Mouse (Mus musculus) right cerebral cortex, postnatal 14 days (tissue): ENCODE results near the gene Artn.

Experiments used
- DNase-seq: peaks from one replicate; pipeline ENCODE4 v3.0.0; 2022

The Artn gene

GRCm38 (mm10) chr4:117887920-117888319 is 41.6 kb downstream of the Artn start:
- no peak for DNase-seq

DNA sequence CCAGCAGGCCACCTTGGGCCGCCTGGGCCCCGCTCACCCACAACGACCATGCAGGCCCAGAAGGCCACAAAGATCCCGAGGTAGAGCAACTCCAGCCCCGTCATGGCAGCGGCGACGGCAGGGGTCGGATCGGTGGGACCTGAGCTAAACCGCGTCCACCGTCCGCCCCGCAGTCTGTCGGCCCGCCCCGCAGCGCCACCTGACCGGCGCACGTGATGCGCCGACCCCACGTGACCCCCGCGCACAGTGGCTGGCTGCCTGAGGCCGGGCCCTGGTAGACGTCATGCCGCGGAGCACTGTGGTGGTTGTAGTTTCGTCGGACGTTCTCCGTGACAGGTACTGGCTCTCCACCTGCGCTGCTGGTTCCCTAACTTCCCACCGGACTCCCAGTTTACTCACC is 42.4 kb downstream of the Artn start, which contains the start of gene Atp6v0b:
TSS of gene Atp6v0b (minus strand) at position 201 of the 400 bp plus-strand sequence.
- peak; percentile 96 for DNase-seq

DNA sequence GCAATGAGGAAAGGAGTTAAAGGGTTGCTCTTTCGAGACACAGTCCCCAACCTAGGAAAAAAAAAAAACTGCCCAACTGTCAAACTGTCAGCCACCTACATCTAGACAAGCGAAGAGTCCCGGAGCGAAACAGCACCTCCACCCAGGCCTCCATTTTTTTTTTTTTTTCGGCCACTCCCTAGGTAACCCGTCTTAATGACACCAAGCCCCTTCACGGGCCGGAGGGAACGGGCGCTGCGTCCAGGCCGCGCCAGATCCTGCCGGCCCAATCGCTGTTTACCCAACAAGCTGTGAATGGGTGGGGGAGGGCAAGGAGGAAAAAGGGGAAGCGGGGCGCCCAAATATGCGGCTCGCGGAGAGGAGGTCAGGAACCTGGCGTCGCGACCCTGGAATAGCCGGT is 42.9 kb downstream of the Artn start:
- DNase-seq = no peak

GRCm38 (mm10) chr4:117885994-117886393 is 43.6 kb downstream of the Artn start:
- no peak for DNase-seq

- no peak for DNase-seq
These were observed 44.5 kb downstream of the Artn start for GRCm38 (mm10) chr4:117885093-117885492.

DNA sequence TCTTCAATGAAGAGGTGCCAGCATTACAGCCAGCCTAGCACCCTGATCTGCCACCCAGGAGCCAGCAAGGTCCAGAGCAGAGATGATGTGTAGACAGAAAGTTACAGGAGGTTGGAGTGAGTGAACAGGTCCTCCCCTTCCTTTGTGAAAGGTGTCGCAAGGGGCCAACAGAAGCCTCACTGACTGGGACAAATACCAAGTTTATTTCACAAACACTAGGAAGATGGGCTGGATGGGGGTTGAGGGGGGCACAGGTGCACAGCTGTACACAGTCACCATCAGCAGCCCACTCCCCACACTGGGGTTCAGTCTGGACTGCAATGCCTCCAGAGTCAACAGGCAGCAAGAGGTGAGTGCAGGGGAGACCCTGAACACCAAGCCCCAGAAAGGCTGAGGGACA is 45.4 kb downstream of the Artn start:
- no peak for DNase-seq

DNA sequence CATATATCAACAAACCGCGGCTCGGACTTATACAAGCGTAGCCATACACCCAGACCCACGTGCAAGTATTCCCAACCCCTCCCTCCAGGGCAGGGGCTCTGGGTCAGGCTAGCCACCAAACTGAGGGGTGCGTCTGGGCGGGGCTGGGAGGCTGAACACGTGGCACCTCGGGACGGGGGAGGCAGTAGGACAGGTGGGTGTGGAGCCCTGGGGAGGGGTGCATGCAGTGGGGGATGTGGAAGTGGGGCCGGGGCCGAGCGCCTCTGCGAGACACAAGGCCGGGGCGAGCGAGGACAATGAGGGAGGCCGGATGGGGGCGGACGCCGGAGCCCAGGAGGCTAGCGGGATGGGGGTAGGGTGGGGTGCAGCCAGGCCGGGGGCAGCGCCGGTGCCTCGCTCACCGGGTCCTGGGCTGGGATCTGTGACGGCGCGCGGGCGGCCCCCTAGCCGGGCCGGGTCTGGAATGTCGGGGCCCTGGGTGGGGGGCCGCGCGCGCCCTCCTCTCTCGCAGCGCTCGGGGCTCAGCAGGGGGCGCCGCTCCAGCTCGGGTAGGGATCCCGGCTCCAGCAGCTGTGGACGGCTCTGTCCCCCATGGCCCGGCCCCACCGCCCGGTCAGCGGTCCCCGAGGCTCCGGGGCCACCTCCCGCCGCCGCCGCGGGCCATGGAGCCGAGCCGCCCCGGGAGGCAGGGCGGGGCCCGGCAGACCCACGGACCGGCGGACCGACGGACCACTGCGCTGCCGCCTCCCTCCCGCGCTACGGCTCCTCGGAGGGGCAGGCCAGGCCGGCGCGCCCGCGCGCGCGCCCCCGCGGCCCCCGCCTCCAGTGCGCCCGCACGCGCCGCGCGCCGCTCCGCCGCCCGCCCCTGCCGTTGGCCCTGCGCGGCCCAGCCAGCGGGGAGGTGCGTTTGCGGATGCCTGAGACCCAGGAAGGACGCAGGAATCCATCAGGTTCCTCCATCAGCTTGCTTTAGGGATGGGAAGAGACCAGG is 46.6 kb downstream of the Artn start, which contains the start of gene B4galt2:
TSS of gene B4galt2 (minus strand) at position 787 of the 991 bp plus-strand sequence.
- peak; percentile 69 for DNase-seq

DNA sequence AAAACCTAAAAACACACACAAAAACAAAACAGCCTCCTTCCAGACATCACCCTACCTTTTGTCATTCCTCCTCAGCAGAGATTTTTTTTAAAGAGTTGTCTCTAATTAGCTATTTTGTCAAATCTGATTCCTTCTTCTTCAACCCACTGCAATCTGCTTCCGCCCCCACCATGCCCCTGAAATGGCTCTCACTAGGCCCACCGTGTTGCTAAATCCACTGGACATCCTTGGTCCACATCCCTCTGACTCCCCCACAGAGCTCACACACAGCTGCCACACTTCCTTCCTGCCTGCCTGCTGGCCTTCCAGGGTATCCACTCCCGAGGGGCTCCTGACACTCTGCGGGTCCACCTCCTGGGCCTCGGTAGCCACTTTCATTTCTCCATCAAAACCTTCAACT is 50.9 kb downstream of the Artn start:
- no peak for DNase-seq

GRCm38 (mm10) chr4:117878301-117878700 is 51.3 kb downstream of the Artn start:
- DNase-seq = no peak
